Mouse (Mus musculus) urinary bladder, postnatal 10 days (tissue): ENCODE measurements around the gene Opa1.

Experiments
- DNase-seq: peaks from one replicate; pipeline ENCODE4 v3.0.0; 2022; ENCODE audit warnings: low spot score

Opa1 gene

GRCm38 (mm10) chr16:29689187-29689819, 110.2 kb downstream of the Opa1 start:
- no peak for DNase-seq

- no peak for DNase-seq
These were observed 114.0 kb downstream of the Opa1 start for GRCm38 (mm10) chr16:29693025-29693682.

- no peak for DNase-seq
These were observed 114.8 kb downstream of the Opa1 start for GRCm38 (mm10) chr16:29693791-29694419.

GRCm38 (mm10) chr16:29694420-29694959, 115.4 kb downstream of the Opa1 start:
- no peak for DNase-seq
